Mouse (Mus musculus) midbrain, embryonic 11.5 days (tissue): ENCODE results near the gene Tfr2. TPM values are rescaled to one million over a fixed set of nuclear protein-coding genes. Genes with fewer than 3 reads are reported as not detected.

ENCODE experiments used
- ATAC-seq: fragments of 200-750 bp; cut with Nextera tagmentation; 2 replicates; pipeline ENCODE4 v1.8.0; 2017; ENCODE audit warnings: moderate TSS enrichment, moderate library complexity; ENCODE audit not compliant: low FRiP score
- DNase-seq: peaks from one replicate; pipeline ENCODE4 v3.0.0; 2015; ENCODE audit warnings: low spot score; ENCODE audit errors: missing footprints
- H3K27ac ChIP-seq: fragments of 300-500 bp; sonication (generic); 2 replicates; pipeline ENCODE4 v1.5.1; 2014; ENCODE audit warnings: low read depth, low read length
- H3K27me3 ChIP-seq: fragments of 300-500 bp; sonication (generic); 2 replicates; pipeline ENCODE4 v1.6.1; 2014; ENCODE audit warnings: mild to moderate bottlenecking, low read length, moderate library complexity, mixed read lengths; ENCODE audit not compliant: control insufficient read depth, insufficient read depth
- H3K36me3 ChIP-seq: fragments of 300-500 bp; sonication (generic); 2 replicates; pipeline ENCODE4 v1.6.1; 2014; ENCODE audit warnings: mild to moderate bottlenecking, low read length, moderate library complexity, mixed read lengths; ENCODE audit not compliant: control insufficient read depth, insufficient read depth
- H3K4me1 ChIP-seq: fragments of 300-500 bp; sonication (generic); 2 replicates; pipeline ENCODE4 v1.6.1; 2014; ENCODE audit warnings: low read length; ENCODE audit not compliant: control insufficient read depth, insufficient read depth
- H3K4me2 ChIP-seq: fragments of 300-500 bp; sonication (generic); 2 replicates; pipeline ENCODE4 v1.6.1; 2014; ENCODE audit warnings: mild to moderate bottlenecking, moderate library complexity
- H3K4me3 ChIP-seq: fragments of 300-500 bp; sonication (generic); 2 replicates; pipeline ENCODE4 v1.5.1; 2014; ENCODE audit warnings: low read depth, low read length
- H3K9ac ChIP-seq: fragments of 300-500 bp; sonication (generic); 2 replicates; pipeline ENCODE4 v1.6.1; 2014; ENCODE audit warnings: low read length
- H3K9me3 ChIP-seq: fragments of 300-500 bp; sonication (generic); 2 replicates; pipeline ENCODE4 v1.6.1; 2016; ENCODE audit warnings: low read length; ENCODE audit not compliant: control insufficient read depth
- WGBS: fragments of 180-500 bp; shearing (Covaris S2); extraction: QIAGEN DNeasy Blood & Tissue Kit; methylation state at CpG from one replicate; pipeline ENCODE4 v1.1.7; 2014; 5-methylcytosine and 5-hydroxymethylcytosine counted together
- polyA plus RNA-seq: library from polyadenylated mRNA; unstranded; fragments of >200 nt; fragmentation: Nextera tagmentation; extraction: Ambion mirVana; gene quantifications from 2 replicates; pipeline ENCODE4 v1.2.1, GENCODE M21; 2014

The Tfr2 gene
- polyA plus RNA-seq, 1 experiment from 2014 or later = 2.0 TPM

DNA sequence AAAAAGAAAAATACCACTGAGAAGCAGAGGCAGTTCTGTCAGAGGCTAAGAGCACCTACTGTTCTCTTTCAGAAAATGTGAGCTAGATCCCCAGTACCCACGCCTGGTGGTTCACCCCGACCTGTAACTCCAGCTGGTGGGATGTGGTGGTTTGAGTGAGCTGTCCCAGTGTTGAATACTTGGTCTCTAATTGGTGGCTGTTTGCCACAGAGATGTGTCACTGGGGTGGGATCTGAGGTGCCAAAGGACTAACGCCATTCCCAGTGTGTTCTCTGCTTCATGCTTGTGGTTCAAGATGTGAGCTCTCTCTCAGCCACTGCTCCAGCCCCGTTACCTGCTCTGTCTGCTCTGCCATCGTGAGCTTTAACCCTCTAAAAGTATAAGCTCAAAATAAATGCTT is 20.9 kb downstream of the Tfr2 start:
- DNase-seq = no peak
- no peaks in the 10 kb centered on the region for H3K27me3 ChIP-seq
- no peak overlapping the region for H3K9ac ChIP-seq
- no peak overlapping the region for H3K4me2 ChIP-seq
- no peaks in the 10 kb centered on the region for H3K4me1 ChIP-seq
- WGBS = 81% methylated on average over 5 of the region's 5 CpGs
- no peak for ATAC-seq
- no peak overlapping the region for H3K4me3 ChIP-seq
- no peaks in the 10 kb centered on the region; the same call in 1 of the 2 replicates for H3K9me3 ChIP-seq
- H3K36me3 ChIP-seq = no peaks in the 10 kb centered on the region
- no peak overlapping the region for H3K27ac ChIP-seq

- Histone ChIP-seq H3K4me3 (no peak overlapping the region), H3K4me2 (no peak overlapping the region), H3K27ac (no peak overlapping the region), H3K9me3 (no peaks in the 10 kb centered on the region), H3K36me3 (no peaks in the 10 kb centered on the region; the same call in 1 of the 2 replicates), H3K9ac (no peak overlapping the region), H3K27me3 (no peaks in the 10 kb centered on the region), H3K4me1 (peaks cover 9% of the 10 kb centered on the region)
- peak; percentile 76 for DNase-seq
- WGBS = 86% methylated on average over 7 of the region's 7 CpGs
- ATAC-seq = no peak
Observed at GRCm38 (mm10) chr5:137595921-137596320, 26.3 kb downstream of the Tfr2 start.

DNA sequence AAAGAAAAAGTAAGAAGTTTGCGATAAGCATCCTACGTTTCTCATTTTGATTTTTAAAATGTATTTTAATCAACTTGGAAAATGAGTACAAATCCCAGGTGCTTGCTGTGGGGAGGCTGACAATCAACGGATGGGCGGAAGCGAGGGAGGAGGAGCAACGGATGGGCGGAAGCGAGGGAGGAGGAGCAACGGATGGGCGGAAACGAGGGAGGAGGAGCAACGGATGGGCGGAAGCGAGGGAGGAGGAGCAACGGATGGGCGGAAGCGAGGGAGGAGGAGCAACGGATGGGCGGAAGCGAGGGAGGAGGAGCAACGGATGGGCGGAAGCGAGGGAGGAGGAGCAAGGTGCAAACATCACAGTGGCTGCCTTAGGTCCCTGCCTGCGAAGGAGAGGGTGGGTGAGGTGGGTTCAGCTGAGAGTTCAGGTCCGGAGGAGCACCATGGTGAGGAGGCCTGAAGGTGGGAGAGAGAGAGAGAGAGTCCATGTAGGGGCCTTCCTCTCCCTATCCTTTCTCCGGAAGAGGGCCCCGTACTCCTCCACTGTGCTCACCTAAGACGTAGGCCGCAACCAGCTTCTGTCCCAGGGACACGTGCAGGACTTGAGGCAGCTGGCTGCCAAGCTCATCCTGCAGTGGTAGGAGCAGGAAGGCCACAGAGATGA is 27.1 kb downstream of the Tfr2 start:
- DNase-seq = peak; percentile 71
- peaks cover 9% of the 10 kb centered on the region for H3K4me1 ChIP-seq
- WGBS = 33% methylated on average over 30 of the region's 30 CpGs

GRCm38 (mm10) chr5:137597625-137598024 is 28.0 kb downstream of the Tfr2 start:
- H3K36me3 ChIP-seq = no peaks in the 10 kb centered on the region; the same call in 1 of the 2 replicates
- no peaks in the 10 kb centered on the region for H3K9me3 ChIP-seq
- no peak overlapping the region for H3K4me2 ChIP-seq
- ATAC-seq (no peak), DNase-seq (peak; percentile 59)
- 91% methylated on average over 6 of the region's 6 CpGs for WGBS
- no peak overlapping the region for H3K27ac ChIP-seq
- no peak overlapping the region for H3K9ac ChIP-seq
- no peak overlapping the region for H3K4me3 ChIP-seq
- peaks cover 14% of the 10 kb centered on the region for H3K4me1 ChIP-seq
- H3K27me3 ChIP-seq = no peaks in the 10 kb centered on the region

More for the DNA sequence above, 27.1 kb downstream of the Tfr2 start:
- H3K4me3 ChIP-seq = no peak overlapping the region
- no peaks in the 10 kb centered on the region for H3K9me3 ChIP-seq
- ATAC-seq = no peak
- H3K27ac ChIP-seq = no peak overlapping the region
- no peaks in the 10 kb centered on the region; the same call in 1 of the 2 replicates for H3K36me3 ChIP-seq
- peak overlapping the region; percentile 30 for H3K4me2 ChIP-seq
- H3K9ac ChIP-seq = no peak overlapping the region
- no peaks in the 10 kb centered on the region for H3K27me3 ChIP-seq

DNA sequence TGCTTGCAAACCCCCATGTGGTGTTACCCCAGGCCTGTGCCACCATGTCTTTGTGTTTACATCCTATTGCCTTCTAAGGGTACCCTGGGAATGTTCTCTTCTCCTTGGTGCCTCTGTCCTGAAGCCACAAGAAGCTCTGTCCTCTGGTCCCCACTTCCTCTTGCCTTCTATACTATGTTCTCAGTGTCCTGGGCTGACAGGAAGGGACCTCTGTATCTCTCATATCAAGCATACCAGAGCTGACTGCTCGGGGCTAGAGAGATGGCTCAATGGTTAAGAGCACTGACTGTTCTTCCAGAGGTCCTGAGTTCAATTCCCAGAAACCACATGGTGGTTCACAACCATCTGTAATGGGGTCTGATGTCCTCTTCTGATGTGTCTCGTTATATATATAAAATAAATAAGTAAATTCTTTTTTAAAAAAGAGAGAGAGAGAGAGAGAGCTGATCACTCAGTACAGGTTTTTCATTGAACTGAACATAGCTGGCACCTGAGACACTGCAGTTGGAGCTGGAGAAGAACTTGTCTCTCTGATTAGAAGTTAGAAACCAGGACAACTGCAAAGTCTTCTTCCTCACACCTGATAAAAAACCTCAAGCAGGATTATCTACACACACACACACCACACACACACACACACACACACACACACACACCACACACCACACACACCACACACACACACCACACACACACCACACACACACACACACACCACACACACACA is 28.6 kb downstream of the Tfr2 start:
- H3K4me3 ChIP-seq = no peak overlapping the region
- no peak for ATAC-seq
- no peak for DNase-seq

GRCm38 (mm10) chr5:137599600-137599999 is 30.0 kb downstream of the Tfr2 start:
- Histone ChIP-seq H3K4me1 (peaks cover 14% of the 10 kb centered on the region), H3K4me2 (peak overlapping the region; percentile 92), H3K4me3 (peak overlapping the region; percentile 49; the same call in 1 of the 2 replicates), H3K9me3 (no peaks in the 10 kb centered on the region), H3K27me3 (no peaks in the 10 kb centered on the region), H3K9ac (no peak overlapping the region; the same call in 1 of the 2 replicates), H3K36me3 (no peaks in the 10 kb centered on the region; the same call in 1 of the 2 replicates), H3K27ac (no peak overlapping the region)
- ATAC-seq (no peak), DNase-seq (no peak)
- WGBS = 54% methylated on average over 9 of the region's 9 CpGs

More for the DNA sequence above, 28.6 kb downstream of the Tfr2 start:
- Histone ChIP-seq H3K4me1 (peaks cover 14% of the 10 kb centered on the region), H3K9me3 (no peaks in the 10 kb centered on the region), H3K27ac (no peak overlapping the region), H3K36me3 (no peaks in the 10 kb centered on the region; the same call in 1 of the 2 replicates), H3K4me2 (no peak overlapping the region), H3K27me3 (no peaks in the 10 kb centered on the region), H3K9ac (no peak overlapping the region)
- 89% methylated on average over 2 of the region's 2 CpGs for WGBS

GRCm38 (mm10) chr5:137600281-137600618 is 30.6 kb downstream of the Tfr2 start:
- peaks cover 14% of the 10 kb centered on the region for H3K4me1 ChIP-seq
- H3K4me3 ChIP-seq = peak overlapping the region; percentile 49
- WGBS = 2% methylated on average over 19 of the region's 19 CpGs
- ATAC-seq (no peak; the same call in 1 of the 2 replicates), DNase-seq (no peak)
- no peak overlapping the region; the same call in 1 of the 2 replicates for H3K27ac ChIP-seq
- H3K4me2 ChIP-seq = peak overlapping the region; percentile 92
- peak overlapping the region; percentile 74 for H3K9ac ChIP-seq
- no peaks in the 10 kb centered on the region; the same call in 1 of the 2 replicates for H3K36me3 ChIP-seq
- no peaks in the 10 kb centered on the region for H3K27me3 ChIP-seq
- no peaks in the 10 kb centered on the region for H3K9me3 ChIP-seq

- peak within 1 kb of the TSS; percentile 61; the same call in 1 of the 2 replicates for H3K27ac ChIP-seq
- peak within 1 kb of the TSS; percentile 49 for H3K4me3 ChIP-seq
- no peaks in the 10 kb centered on the region for H3K27me3 ChIP-seq
- peak; percentile 100 for DNase-seq
- no peaks in the 10 kb centered on the region; the same call in 1 of the 2 replicates for H3K36me3 ChIP-seq
- peak; percentile 95 for ATAC-seq
- no peaks in the 10 kb centered on the region for H3K9me3 ChIP-seq
- WGBS = under 1% methylated on average over 41 of the region's 41 CpGs
- peak within 1 kb of the TSS; percentile 74 for H3K9ac ChIP-seq
- H3K4me2 ChIP-seq = peak within 1 kb of the TSS; percentile 92
- peaks cover 14% of the 10 kb centered on the region for H3K4me1 ChIP-seq
Observed at GRCm38 (mm10) chr5:137600619-137601364, 31.2 kb downstream of the Tfr2 start, which contains the start of gene Mospd3. Gene Mospd3 (minus strand): TSS chr5:137601058.
